Mouse (Mus musculus) layer of hippocampus, adult 9-10 months (tissue): Measurements from ENCODE around the gene Wnt9a.
A peak's percentile ranks its signal among the peaks of the same experiment; 100 is the strongest.
"Not testable (repeated sequence)": the region's sequence is repeated elsewhere in the genome, so short reads cannot be mapped to it uniquely, and the experiment has no call there.

Source experiments
- DNase-seq: peaks from one replicate; pipeline ENCODE4 v3.0.0; 2022; ENCODE audit warnings: low spot score

Wnt9a gene

DNA sequence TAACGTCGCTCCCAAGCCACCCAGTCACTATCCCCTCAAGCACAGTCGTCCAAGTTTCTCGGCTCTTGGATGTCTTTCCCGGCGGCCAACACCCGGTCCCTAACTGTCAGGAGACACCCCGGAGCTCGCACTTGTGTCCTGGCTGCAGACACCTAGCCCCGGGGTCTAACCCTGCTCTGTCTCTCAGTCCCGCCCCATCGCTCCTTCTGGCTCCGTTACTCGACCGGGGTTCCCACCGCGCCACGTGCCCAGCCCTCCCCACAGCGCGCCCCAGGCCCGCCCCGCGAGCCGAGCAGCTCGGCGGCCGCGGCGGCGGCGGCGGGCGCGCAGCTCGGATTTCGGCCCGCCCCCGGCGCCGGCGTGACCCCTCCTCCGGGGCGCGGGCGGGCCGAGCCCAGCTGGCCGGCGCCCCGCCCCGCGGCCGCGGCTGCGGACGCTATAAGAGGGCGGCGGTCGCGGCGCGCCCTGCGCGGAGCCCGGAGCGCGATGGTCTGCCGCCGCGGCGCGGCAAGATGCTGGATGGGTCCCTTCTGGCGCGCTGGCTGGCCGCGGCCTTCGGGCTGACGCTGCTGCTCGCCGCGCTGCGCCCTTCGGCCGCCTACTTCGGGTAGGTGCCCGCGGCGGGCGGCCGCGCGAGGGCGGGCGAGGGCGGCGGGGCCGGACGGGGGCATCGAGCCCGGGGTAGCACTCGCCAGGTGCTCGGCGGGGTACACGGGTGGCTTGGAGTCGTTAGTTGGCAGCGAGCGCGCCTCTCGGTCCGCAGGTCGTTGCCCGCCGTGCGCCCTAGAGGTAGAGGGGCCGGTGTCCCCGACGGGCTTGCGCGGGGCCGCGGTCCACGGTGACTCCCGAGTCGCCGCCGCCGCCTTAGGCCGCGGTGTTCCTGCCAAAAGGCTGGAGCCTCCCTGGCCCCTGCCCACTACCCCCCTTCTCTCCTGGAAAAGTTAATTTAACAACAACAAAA, at the start of gene Wnt9a:
Gene Wnt9a, plus strand, starts transcription at position 468 of the 961 bp plus-strand sequence.
- DNase-seq, result no peak

DNA sequence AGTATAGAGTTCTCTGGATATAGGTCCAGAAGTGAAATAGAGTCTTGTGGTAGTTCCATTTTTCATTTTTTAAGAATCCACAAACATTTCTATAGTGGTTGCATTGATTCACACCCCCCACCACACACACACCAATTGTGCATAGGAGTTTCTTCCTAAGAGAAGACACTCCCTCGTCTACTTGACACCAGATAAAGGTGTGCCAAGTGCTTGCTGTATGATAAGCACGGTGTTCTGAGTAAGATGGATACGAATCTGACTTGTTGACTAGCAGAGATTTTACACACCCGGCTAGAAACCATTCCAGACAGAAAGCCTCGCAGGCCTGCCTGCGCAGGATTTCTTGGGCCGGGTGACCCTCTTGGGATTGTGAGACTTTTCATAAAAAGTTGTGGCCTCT, 47.1 kb upstream of the Wnt9a start:
- no peak for DNase-seq

DNA sequence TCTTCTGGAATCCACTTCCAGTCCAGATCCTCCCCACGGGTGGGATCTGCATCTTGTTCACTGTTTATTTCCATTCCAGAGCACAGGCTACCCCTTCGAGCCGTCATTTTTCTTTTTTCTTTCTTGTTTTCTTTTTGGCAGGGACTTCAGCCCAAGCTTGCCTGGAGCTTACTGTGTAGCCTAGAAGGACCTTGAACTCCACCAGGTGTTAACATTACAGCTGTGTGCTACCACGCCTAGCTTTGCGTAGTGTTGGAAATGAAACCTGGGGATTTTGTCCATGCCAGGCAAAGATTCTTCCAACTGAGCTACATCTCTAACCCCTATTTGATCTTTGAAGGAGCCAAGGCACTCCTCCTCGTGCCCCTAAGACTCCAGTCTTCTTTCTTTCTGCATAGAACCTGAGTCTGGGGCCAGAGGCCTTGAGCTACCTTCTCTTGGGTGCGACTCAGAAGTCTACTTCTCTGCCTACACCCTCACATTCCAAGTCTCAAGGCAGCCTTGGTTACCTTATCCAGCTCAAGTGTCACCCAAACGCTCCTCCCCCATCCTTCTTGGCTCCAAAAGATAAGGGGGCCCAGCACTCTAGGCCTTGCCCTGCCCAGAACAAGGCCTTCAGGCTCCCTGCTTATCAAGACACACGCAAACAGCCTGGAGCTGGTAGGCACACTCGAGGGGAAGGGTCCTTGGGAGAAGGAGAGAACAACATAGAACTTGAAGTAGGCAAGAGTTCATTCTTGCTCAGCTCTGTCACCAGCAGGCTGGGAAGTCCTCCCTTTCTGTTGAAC, 45.8 kb upstream of the Wnt9a start:
- no peak for DNase-seq

DNA sequence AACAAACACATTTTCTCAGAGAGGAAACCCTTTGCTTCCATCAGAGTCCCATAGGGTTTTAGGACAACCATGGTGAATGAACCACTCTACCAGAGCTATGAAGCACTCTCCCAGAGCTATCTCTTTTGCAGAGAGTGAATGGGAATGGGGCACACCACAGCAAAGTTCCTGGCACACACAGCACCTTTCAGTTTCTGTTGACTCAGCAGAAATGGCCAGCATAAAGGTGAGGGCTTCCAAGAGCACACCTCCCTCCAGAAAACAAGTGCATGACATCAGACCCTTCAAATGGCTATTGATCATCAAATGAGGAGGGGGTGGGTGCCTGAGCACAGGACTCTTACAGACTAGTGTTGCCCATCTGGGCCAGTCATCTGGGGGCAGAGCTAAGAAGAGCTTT, 44.4 kb upstream of the Wnt9a start:
- DNase-seq, result no peak

DNA sequence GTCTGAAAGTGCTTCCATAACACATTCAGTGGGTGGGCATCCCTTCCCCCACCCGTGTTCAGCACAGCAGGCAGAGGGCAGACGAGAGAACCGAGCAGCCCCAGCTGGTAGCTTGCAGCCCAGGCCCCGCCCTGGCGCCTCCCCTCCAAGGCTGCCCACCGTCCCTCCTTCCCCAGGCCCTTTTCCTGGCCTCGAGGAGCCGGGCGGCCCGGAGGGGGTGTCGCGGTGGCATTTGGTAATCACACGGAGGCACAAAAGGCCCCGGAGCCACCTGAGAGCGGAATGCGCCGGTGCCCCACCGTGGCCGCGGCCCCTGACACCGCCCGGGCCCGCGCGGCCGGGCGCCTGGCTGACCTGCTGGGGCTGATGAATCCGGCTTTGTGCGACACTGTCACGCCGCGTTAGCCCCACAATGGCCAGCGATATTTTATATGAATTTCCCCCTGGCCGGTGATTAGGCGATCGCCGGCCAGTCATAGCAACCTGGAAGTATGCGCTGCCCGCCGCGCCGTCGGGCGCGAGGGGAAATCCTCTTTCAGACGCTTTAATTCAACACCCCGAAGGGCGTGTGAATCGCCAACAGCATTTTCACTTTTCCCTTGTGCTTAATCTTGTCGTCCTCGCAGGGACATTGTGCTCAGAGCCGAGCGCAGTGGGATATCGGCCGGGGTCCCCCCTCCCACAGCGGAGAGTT, 42.7 kb upstream of the Wnt9a start:
- no peak for DNase-seq

DNA sequence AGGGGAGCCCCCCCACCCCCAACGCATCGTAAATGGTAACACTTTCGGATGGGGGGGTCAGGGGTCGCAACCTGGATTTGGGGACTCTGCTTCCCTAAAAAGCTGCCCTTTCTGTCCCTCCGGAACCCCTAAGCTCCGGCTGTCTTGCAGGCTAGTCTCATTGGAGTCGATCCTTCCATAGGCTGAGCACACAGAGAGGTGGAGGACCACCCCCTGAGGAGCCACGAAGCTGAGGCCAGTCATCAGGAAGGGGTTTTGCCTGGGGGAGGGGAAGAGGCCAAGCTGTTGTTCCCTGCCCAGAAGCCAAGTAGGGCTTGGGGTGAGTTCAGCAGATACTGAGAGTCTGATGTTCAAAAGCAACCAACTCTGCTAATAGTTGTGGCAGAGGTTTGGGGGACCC, 42.1 kb upstream of the Wnt9a start:
- DNase-seq, result no peak

DNA sequence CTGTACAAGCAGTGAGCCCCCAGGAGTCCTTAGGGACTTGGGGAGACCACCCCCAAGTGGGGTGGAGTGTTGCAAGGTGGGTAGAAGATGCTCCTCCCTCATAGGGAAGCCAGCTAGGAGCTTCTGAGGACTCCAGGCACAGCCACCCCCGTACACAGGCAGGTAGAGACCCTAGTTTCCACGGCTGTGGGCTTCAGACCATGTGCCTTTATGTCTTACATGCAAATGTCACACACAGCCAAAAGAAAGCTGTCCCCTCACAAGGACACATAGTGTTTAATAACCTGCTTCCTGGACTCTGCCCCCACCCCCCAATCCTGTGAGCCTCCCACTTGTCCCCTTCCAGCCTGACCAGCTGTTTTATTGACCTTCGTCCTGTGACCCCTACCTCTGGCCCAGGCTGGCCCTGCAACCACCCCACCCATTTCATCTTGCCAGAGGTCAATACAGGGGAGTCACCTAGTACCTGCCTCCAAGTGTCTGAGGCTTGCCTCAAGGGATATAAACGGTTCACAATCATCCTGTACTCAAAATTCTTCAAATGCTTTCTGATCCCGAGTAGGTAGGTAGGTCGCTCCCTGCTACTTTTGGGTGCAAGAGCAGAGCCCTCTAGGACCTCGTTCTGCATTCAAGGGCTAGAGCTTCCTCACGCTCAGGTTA, 41.4 kb upstream of the Wnt9a start:
- DNase-seq, result no peak

DNA sequence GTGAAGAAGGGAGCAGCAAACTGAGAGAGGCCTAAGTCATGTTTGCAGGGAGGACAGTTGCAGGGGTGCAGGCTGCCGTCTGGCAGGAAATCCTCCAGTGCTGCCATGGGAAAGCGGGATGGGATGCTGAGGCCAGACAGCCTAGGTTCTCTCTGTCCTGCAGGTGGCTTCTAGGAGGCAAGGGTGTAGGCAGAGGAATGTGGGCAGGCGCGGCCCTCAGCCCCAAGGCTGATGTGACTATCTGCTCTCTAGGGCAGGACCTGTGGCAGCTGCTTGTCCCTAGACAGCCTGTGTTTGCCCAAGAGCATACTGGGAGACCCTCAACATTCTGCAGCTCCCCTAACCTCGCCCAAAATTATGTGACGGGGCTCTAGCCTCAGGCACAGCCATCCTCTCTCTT, 40.0 kb upstream of the Wnt9a start:
- no peak for DNase-seq

DNA sequence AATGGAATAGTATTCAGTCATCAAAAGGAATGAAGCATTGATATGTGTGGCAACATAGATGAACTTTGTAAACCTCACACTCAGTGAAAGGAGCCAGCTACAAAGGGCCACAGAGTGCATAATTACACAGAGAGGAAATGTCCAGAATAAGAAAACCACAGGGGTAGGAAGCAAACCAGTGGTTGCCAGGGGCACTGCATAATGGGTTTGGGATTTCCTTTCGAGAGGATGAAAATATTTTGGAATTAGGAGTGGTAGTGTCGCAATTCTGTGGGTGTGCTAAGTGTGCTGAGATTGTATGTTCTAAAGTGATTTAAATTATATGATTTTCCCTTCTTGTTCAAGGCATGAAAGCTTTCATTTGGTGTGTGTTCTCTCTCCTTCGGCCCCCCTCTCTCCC, 32.5 kb upstream of the Wnt9a start:
- no peak for DNase-seq

DNA sequence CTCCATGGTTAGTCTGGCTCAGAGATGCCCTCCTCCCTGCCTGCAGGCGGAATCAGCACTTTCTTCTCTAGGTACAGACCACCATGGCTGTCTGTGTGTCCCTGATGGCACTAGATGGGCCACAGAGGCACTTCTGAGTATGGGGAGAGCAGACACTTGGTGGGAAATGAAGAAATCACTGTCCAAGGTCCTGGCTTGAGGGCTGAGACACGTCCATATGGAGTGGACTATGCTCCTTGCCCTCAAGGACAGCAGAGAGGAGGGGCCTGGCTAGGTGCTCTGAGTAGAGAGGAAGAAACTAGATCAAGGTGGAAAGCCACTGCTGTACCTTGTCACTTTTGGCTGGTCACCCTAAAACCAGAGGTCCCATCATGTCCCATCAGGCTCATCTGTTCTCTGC, 29.9 kb upstream of the Wnt9a start:
- DNase-seq, result no peak

DNA sequence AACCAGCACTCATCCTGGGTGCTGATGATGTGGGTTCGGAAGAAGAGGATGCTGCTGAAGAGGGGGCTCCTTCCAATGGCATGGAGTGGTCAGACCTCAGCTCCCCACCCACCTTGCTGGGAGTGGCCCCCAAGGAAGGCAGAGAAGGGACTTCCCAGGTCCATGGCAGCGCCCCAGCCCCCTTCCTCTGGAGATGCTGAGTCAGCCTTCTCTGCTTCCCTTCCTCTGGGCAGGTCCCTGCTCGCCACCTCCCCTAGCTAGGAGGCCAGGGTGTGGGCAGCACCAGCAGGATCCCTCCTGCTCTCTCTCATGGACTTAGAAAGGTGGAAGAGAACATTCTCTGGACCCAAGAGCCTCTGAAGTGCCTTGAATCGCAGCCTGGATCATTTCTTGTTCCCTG, 28.7 kb upstream of the Wnt9a start:
- DNase-seq, result no peak

DNA sequence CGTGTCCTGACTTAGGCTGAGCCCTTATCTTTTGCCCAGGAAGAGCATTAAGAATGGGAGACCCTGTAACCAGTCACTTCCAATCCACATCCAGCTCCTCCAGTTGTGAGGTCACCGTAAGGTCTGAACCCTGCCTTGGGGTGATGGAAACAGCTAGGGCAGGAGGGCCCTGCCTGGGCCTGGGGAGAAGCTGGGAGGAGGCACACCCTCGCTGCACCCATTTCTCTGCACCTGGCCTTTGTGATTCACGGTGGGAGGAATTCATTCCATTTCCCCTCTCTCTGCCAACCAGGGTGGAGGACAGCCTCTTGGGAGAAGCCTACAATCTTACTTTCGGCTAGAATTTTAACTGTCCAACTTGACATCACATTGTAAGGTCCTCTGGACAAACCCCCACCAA, 24.6 kb upstream of the Wnt9a start:
- no peak for DNase-seq

DNA sequence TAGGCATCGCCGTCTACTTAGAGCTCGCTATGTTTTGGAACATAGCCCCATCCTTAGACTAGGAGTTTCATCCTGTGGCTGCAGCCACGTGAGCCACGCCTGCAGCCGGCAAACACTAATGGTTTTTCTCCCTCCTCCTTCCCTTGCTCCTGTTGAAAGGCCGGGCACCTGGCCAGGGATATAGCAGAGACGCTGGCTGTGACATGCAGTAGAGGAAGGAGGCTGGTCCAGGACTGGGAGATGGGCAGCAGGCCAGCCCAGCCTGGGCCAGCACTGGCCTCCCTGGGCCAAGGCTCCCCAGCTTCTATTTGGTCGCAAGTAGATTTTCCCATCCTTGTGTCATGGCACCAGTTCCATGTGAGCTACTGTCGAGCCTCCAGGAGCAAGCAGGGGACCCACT, 23.8 kb upstream of the Wnt9a start:
- DNase-seq, result no peak

DNA sequence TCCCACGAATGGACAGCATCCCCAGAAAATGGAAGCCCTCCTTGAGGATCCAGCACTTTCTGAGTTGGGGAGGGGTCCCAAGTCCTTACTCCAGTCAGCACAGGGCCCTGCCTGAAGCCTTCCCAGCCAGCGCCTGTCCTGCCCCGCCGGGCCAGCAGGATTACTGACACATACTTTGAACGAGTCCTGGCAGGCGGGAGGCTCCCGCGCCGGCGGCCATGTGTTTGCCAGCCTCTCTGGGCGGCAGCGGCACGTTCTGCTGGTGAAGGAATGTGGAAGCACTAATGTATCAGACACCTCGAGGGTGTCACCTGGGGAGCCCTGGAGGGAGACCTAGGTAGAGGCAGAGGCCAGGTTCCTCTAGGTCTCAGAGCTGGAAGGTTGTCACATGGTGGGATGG, 22.6 kb upstream of the Wnt9a start:
- DNase-seq, result no peak

DNA sequence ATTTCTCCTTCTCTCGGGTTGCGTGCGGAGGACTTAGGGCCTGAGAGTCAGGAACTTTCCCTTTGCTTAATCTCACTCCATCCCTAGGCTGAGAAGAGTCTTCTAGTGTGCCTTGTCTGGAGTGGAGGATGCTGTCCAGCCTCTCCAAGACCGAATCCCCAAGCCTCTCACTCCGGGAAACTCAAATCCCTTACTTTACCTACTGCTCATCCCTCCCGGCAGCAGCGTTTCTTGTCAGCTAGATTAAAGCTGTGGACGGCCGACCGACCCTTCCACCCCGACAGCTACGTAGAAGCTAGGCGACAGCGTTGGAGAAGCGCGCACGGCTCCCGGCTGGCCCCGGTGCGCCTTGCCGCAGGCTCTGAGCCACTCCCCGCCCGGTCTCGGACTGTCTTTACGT, 17.0 kb upstream of the Wnt9a start:
- no peak for DNase-seq

DNA sequence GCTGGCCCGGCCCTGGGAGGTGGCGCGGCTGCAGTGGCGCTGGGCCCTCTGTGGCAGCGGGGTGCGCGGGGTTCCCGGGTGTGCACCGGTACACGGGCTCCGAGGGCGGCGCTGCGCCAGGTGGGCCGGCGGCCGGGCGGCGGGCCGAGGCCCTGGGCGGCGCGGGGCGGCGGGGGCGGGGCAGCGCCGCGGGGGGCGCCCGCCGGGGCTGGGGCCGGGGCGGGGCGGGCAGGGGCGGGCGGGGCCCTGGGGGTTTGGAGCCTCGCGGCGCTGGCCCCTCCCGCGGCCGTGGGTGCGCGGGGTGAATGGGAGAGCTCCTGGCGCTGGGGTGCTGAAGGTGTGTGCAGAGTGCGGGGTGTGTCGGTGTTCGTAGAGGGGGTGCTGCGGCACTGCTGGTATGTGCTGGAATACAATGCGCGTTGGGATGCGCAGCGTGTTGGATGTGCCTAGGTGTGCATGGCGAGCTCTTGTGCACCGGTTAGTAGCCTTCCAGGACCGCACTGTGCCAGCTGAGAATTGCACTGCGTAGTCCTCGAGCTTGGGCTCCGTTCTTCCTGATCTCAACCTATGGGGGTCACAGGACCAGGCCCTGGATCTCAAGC, 15.9 kb upstream of the Wnt9a start, which contains the start of gene Wnt3a:
Gene Wnt3a, minus strand, starts transcription at position 51 of the 602 bp plus-strand sequence.
- no peak for DNase-seq

DNA sequence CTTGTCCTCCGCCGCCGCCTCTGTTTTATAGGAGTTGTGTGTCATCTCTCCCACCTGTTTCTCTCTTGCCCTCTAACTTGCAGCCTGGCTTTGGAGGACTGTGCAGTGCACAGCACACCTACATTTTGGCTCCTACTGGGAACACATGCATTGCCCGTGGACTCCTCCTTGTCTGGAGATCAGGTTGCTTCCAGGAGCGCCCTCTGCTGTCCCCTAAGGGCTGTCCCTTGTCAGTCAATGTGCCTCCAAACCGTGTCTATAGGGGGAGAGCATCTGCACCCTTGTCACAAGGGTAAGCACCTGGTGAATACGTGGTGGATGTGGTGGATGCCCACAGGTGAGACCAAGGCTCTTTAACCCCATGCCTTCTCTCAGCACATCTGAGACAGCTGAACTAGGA, 13.1 kb upstream of the Wnt9a start:
- no peak for DNase-seq

DNA sequence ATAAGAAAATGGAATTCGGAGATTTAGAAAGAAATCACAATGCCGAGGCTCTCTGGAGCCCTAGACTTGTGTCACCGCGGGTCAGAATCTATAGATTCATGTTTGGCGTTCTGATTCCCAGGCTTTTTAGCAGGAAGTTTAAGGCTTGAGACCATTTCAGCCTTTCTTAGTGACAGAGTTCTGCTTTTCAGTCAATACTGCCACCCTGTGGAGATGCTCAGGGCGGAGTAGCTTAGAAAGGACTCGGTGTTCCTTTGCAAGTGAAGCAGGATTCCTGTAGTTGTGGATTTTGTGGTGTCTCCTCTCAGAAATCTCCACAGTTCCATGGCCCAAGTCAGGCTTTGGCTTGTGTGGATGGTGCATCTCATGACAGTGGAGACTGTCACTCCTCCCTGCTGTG, 8.8 kb upstream of the Wnt9a start:
- DNase-seq, result peak; percentile 56

DNA sequence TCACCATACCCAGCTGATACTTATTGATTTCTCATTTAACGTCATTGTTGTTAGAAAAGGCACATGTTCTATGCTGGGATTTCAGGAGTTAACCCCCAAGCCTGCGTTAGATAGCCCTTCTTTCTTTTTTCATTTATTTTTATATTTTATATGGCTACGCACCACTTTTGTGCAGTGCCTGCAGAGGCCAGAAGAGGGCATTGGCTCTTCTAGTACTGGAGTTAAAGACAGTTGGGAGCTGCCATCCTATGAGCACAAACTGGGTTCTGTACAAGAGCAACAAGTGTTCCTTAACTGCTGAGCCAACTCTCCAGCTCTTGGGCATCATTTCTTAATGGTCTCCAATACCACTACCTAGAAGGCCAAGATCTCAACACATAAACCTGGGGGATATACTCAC, 6.5 kb upstream of the Wnt9a start:
- no peak for DNase-seq

DNA sequence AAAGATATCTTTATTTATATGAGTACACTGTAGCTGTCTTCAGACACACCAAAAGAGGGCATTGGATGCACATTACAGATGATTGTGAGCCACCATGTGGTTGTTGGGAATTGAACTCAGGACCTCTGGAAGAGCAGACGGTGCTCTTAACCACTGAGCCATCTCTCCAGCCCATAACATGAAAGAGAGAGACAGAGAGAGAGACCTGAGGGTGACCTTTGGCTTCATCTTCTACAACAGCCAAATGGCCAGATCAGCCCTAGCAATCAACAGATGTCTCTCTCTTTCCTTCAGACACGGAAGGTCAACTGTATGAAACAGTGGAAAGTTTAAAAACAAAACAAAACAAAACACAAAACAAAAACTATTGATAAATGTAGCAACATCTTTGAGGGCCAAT, 5.7 kb upstream of the Wnt9a start:
- DNase-seq, result not testable (repeated sequence)

DNA sequence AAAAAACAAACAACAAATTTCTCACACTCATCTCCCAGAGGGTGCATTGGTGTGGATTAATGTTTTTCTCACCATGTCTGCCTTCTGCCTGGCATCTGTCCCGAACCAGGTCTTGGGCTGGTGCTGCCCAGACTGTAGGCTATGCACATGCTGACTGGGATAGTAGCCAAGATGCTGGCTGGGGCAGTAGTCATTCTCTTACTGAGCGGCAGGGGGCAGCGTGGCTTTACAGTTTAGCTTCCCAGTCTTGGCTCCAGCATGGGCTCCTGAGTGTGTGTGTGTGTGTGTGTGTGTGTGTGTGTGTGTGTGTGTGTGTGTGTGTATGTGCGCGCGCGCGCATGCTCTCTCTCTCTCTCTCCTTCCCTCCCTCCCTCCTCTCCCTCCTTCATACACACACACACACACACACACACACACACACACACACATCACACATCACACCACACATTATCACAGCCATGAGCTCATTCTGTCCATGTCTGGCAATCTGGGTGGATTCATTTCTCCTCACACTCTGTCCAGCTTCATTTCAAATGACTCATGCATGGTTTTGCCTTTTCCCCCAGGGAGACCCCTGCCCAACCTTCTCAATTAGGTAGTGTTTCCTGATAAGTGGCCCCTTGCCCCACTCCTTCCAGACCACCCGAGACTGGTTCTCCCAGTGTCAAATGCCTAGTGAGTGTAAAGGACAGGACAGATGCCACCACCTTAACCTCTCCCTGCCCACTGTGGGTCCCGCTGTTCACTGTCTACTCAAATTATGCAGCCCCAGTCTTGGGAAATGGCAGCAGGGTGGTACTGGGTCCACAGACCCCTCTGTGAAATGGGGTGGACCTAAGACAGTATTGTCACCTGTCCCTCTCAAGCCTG, 3.8 kb upstream of the Wnt9a start:
- peak; percentile 86 for DNase-seq
